In the genomic region with DNA sequence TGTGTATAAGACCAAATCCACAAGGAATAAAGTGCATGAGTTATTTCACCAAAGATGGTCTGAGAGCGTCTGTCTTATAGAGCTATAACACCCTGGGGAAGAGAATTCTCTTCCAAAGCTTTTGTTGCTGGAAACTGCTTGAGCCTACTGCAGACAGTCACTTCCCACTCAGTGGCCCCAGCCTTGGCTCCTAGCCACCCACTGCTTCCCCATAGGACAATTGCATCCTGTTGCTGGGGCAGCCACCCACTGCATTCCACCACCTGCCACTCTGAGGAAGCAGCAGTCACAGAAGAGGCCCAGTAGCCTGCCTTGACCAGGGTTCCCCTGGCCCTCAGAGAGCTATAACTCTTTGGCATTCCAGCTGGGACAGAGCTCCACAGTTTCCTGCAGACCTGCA, we compare ENCODE assay signal across 13 mouse cellular contexts.
DNase-seq lines count a peak whose midpoint lies in the region; ATAC-seq lines count a peak whose summit lies in the region.
"Had no signal": no experiment of that assay in that cellular context is flagged by ENCODE, and none has a peak within 500 bp of the region (broad histone marks: within the 10 kb centered on the region; RNA-seq: fewer than 3 reads in every experiment).

No protein-coding gene starts in this region.

- intact Hi-C loops in heart, postnatal 36 days (cut with DNase I): no loop called here

- no peaks in the 10 kb centered on the region; the same call in 1 of the 2 replicates for H3K9me3 ChIP-seq in heart, embryonic 16.5 days (replicated peaks; ENCODE audit: control insufficient read depth, low read length)
- no peaks in the 10 kb centered on the region for H3K9me3 ChIP-seq in midbrain, embryonic 11.5 days (ENCODE audit: control insufficient read depth, low read length)
- no peaks in the 10 kb centered on the region for H3K9me3 ChIP-seq in liver, embryonic 11.5 days (ENCODE audit: control insufficient read depth, low read length)
- H3K9me3 ChIP-seq: heart, embryonic 10.5 days; hindbrain, embryonic 15.5 days had no signal

- no peak overlapping the region for H3K9ac ChIP-seq in heart, embryonic 16.5 days (ENCODE audit: low read length)
- no peak overlapping the region for H3K9ac ChIP-seq in midbrain, embryonic 11.5 days (ENCODE audit: low read length)
- no peak overlapping the region for H3K9ac ChIP-seq in liver, embryonic 11.5 days (ENCODE audit: low read depth, low read length)
- H3K9ac ChIP-seq: hindbrain, embryonic 15.5 days; liver, embryonic 14.5 days had no signal

- no peak overlapping the region for H3K4me3 ChIP-seq in heart, embryonic 16.5 days (ENCODE audit: low read length)
- H3K4me3 ChIP-seq in midbrain, embryonic 11.5 days (ENCODE audit: low read depth, low read length): no peak overlapping the region
- no peak overlapping the region for H3K4me3 ChIP-seq in liver, embryonic 11.5 days (ENCODE audit: low read depth, low read length)
- H3K4me3 ChIP-seq: heart, embryonic 10.5 days; hindbrain, embryonic 15.5 days had no signal

- H3K4me2 ChIP-seq in heart, embryonic 16.5 days (ENCODE audit: low read depth, low read length): no peak overlapping the region
- no peak overlapping the region for H3K4me2 ChIP-seq in midbrain, embryonic 11.5 days
- no peak overlapping the region for H3K4me2 ChIP-seq in liver, embryonic 11.5 days
- H3K4me2 ChIP-seq: hindbrain, embryonic 15.5 days had no signal

- no peaks in the 10 kb centered on the region for H3K27me3 ChIP-seq in heart, embryonic 16.5 days (ENCODE audit: control insufficient read depth, insufficient read depth, low read length)
- no peaks in the 10 kb centered on the region for H3K27me3 ChIP-seq in midbrain, embryonic 11.5 days (ENCODE audit: control insufficient read depth, insufficient read depth, low read length)
- no peaks in the 10 kb centered on the region for H3K27me3 ChIP-seq in liver, embryonic 11.5 days (replicated peaks; ENCODE audit: control insufficient read depth, insufficient read depth, low read length)
- H3K27me3 ChIP-seq: hindbrain, embryonic 15.5 days had no signal

- peaks cover 6% of the 10 kb centered on the region for H3K4me1 ChIP-seq in heart, embryonic 16.5 days (ENCODE audit: control insufficient read depth, insufficient read depth, low read length)
- H3K4me1 ChIP-seq in midbrain, embryonic 11.5 days (ENCODE audit: control insufficient read depth, insufficient read depth, low read length): no peaks in the 10 kb centered on the region
- no peaks in the 10 kb centered on the region for H3K4me1 ChIP-seq in liver, embryonic 11.5 days (replicated peaks; ENCODE audit: control insufficient read depth, insufficient read depth, low read length)
- H3K4me1 ChIP-seq: heart, embryonic 10.5 days; hindbrain, embryonic 15.5 days had no signal

- 68% methylated on average over 1 of the region's 1 CpGs for WGBS in heart, embryonic 16.5 days
- 86% methylated on average over 1 of the region's 1 CpGs for whole genome bisulfite sequencing in midbrain, embryonic 11.5 days
- WGBS in liver, embryonic 11.5 days: 81% methylated on average over 1 of the region's 1 CpGs

- no peak overlapping the region for H3K27ac ChIP-seq in heart, embryonic 16.5 days (ENCODE audit: low read length)
- no peak overlapping the region for H3K27ac ChIP-seq in midbrain, embryonic 11.5 days (ENCODE audit: low read depth, low read length)
- H3K27ac ChIP-seq in liver, embryonic 11.5 days (ENCODE audit: low read depth, low read length): no peak overlapping the region
- H3K27ac ChIP-seq: heart, embryonic 10.5 days; hindbrain, embryonic 15.5 days; liver, embryonic 14.5 days had no signal

- peak; percentile 32; the same call in 1 of the 2 replicates for ATAC-seq in heart, embryonic 16.5 days (replicated peaks; ENCODE audit: extremely low read depth, insufficient read depth, low FRiP score)
- ATAC-seq in midbrain, embryonic 11.5 days (ENCODE audit: low FRiP score): no peak
- ATAC-seq in liver, embryonic 11.5 days (replicated peaks; ENCODE audit: low FRiP score): no peak

- no peaks in the 10 kb centered on the region for H3K36me3 ChIP-seq in heart, embryonic 16.5 days (ENCODE audit: control insufficient read depth, insufficient read depth)
- no peaks in the 10 kb centered on the region for H3K36me3 ChIP-seq in midbrain, embryonic 11.5 days (ENCODE audit: control insufficient read depth, insufficient read depth, low read length)
- H3K36me3 ChIP-seq in liver, embryonic 11.5 days (ENCODE audit: control insufficient read depth, insufficient read depth, low read length): no peaks in the 10 kb centered on the region
- H3K36me3 ChIP-seq: G1E; heart, embryonic 10.5 days; hindbrain, embryonic 15.5 days had no signal

- DNase-seq in heart, postnatal 36 days: no peak
- peak; percentile 18 for DNase-seq in retina, postnatal 1 day
- no peak for DNase-seq in retina, embryonic 14.5 days (ENCODE audit: low spot score)
- DNase-seq in layer of hippocampus, postnatal 36 days: peak; percentile 45 to 62
- no peak for DNase-seq in midbrain, embryonic 11.5 days (ENCODE audit: low spot score, missing footprints)
- DNase-seq in liver, embryonic 11.5 days (ENCODE audit: low spot score): no peak
- no peak for DNase-seq in ovary, postnatal 10 days (ENCODE audit: low spot score)
- DNase-seq: B cell, adult 2 months had no signal

Comparison
In these comparisons a context has a peak if more than half of its experiments do, and no peak if none do; other contexts are left out.
1. DNase-seq: peak in retina, postnatal 1 day (single experiment) and layer of hippocampus, postnatal 36 days (2 of 2); none in heart, postnatal 36 days (0 of 2), retina, embryonic 14.5 days (single experiment), midbrain, embryonic 11.5 days (single experiment), liver, embryonic 11.5 days (single experiment) and ovary, postnatal 10 days (single experiment).